Mouse (Mus musculus): Measurements from ENCODE around the gene Man1c1. TPM values are rescaled to one million over a fixed set of nuclear protein-coding genes. Genes with fewer than 3 reads are reported as not detected.

Man1c1 gene
- polyA plus RNA-seq, 1 experiment from 2014 or later: 3.8 TPM

- Histone ChIP-seq H3K4me1 (peaks cover 8% of the 10 kb centered on the region; the same call in 1 of the 2 replicates), H3K27ac (no peak overlapping the region), H3K4me3 (no peak overlapping the region), H3K9me3 (no peaks in the 10 kb centered on the region), H3K9ac (no peak overlapping the region), H3K27me3 (replicated peaks) (no peaks in the 10 kb centered on the region), H3K4me2 (no peak overlapping the region), H3K36me3 (replicated peaks) (no peaks in the 10 kb centered on the region)
- WGBS: 88% methylated on average over 4 of the region's 4 CpGs
- no peak for ATAC-seq (replicated peaks)
Measured at GRCm38 (mm10) chr4:134740186-134740585, 36.1 kb upstream of the Man1c1 start.

GRCm38 (mm10) chr4:134739530-134739929, 35.4 kb upstream of the Man1c1 start:
- 81% methylated on average over 3 of the region's 3 CpGs for WGBS
- Histone ChIP-seq H3K4me3 (no peak overlapping the region), H3K9me3 (no peaks in the 10 kb centered on the region), H3K36me3 (replicated peaks) (no peaks in the 10 kb centered on the region), H3K27ac (no peak overlapping the region), H3K9ac (no peak overlapping the region), H3K4me1 (0 out of 2 replicates have a peak, but pooled peaks cover 8% of the 10 kb centered on the region), H3K27me3 (replicated peaks) (no peaks in the 10 kb centered on the region), H3K4me2 (no peak overlapping the region)
- no peak for ATAC-seq (replicated peaks)

GRCm38 (mm10) chr4:134737365-134737910, 33.3 kb upstream of the Man1c1 start:
- Histone ChIP-seq H3K9me3 (no peaks in the 10 kb centered on the region), H3K27me3 (replicated peaks) (no peaks in the 10 kb centered on the region), H3K4me1 (0 out of 2 replicates have a peak, but pooled peaks cover 5% of the 10 kb centered on the region), H3K27ac (no peak overlapping the region), H3K9ac (no peak overlapping the region), H3K4me3 (no peak overlapping the region), H3K4me2 (no peak overlapping the region), H3K36me3 (replicated peaks) (no peaks in the 10 kb centered on the region)
- ATAC-seq (replicated peaks): 0 out of 2 replicates have a peak, but pooled peaks have one; percentile 17
- 52% methylated on average over 14 of the region's 14 CpGs for WGBS

- no peak overlapping the region for H3K4me2 ChIP-seq
- no peaks in the 10 kb centered on the region for H3K9me3 ChIP-seq
- no peak overlapping the region for H3K9ac ChIP-seq
- no peak overlapping the region for H3K27ac ChIP-seq
- no peaks in the 10 kb centered on the region for H3K27me3 ChIP-seq (replicated peaks)
- 0 out of 2 replicates have a peak, but pooled peaks cover 5% of the 10 kb centered on the region for H3K4me1 ChIP-seq
- no peak for ATAC-seq (replicated peaks)
- H3K36me3 ChIP-seq (replicated peaks): no peaks in the 10 kb centered on the region
- H3K4me3 ChIP-seq: no peak overlapping the region
- WGBS: 68% methylated on average over 7 of the region's 7 CpGs
Measured at GRCm38 (mm10) chr4:134736147-134736546, 32.1 kb upstream of the Man1c1 start.

GRCm38 (mm10) chr4:134734629-134735081, 30.6 kb upstream of the Man1c1 start:
- Histone ChIP-seq H3K9ac (no peak overlapping the region), H3K27ac (no peak overlapping the region), H3K27me3 (replicated peaks) (no peaks in the 10 kb centered on the region), H3K4me2 (no peak overlapping the region), H3K36me3 (replicated peaks) (no peaks in the 10 kb centered on the region), H3K9me3 (no peaks in the 10 kb centered on the region), H3K4me3 (no peak overlapping the region), H3K4me1 (peaks cover 13% of the 10 kb centered on the region)
- no peak for ATAC-seq (replicated peaks)
- 61% methylated on average over 9 of the region's 9 CpGs for WGBS

- ATAC-seq (replicated peaks): no peak
- no peaks in the 10 kb centered on the region for H3K27me3 ChIP-seq (replicated peaks)
- 11% methylated on average over 13 of the region's 13 CpGs for WGBS
- H3K4me1 ChIP-seq: peaks cover 14% of the 10 kb centered on the region
- H3K4me2 ChIP-seq: no peak overlapping the region
- no peak overlapping the region for H3K9ac ChIP-seq
- no peak overlapping the region for H3K4me3 ChIP-seq
- no peaks in the 10 kb centered on the region for H3K9me3 ChIP-seq
- H3K27ac ChIP-seq: no peak overlapping the region
- H3K36me3 ChIP-seq (replicated peaks): no peaks in the 10 kb centered on the region
Measured at GRCm38 (mm10) chr4:134734038-134734628, 30.0 kb upstream of the Man1c1 start.

- H3K9me3 ChIP-seq: no peaks in the 10 kb centered on the region
- no peak overlapping the region for H3K4me3 ChIP-seq
- H3K4me2 ChIP-seq: no peak overlapping the region
- H3K9ac ChIP-seq: no peak overlapping the region
- WGBS: 41% methylated on average over 9 of the region's 9 CpGs
- H3K4me1 ChIP-seq: peaks cover 14% of the 10 kb centered on the region
- no peaks in the 10 kb centered on the region for H3K36me3 ChIP-seq (replicated peaks)
- ATAC-seq (replicated peaks): no peak
- H3K27ac ChIP-seq: no peak overlapping the region
- H3K27me3 ChIP-seq (replicated peaks): no peaks in the 10 kb centered on the region
Measured at GRCm38 (mm10) chr4:134733371-134733770, 29.3 kb upstream of the Man1c1 start.

- 8% methylated on average over 8 of the region's 8 CpGs for WGBS
- no peak overlapping the region for H3K9ac ChIP-seq
- no peak for ATAC-seq (replicated peaks)
- no peaks in the 10 kb centered on the region for H3K27me3 ChIP-seq (replicated peaks)
- H3K36me3 ChIP-seq (replicated peaks): no peaks in the 10 kb centered on the region
- H3K4me2 ChIP-seq: no peak overlapping the region
- H3K4me1 ChIP-seq: peaks cover 9% of the 10 kb centered on the region
- no peak overlapping the region for H3K27ac ChIP-seq
- H3K9me3 ChIP-seq: no peaks in the 10 kb centered on the region
- H3K4me3 ChIP-seq: no peak overlapping the region
Measured at GRCm38 (mm10) chr4:134730106-134730505, 26.0 kb upstream of the Man1c1 start.

GRCm38 (mm10) chr4:134725735-134726345, 21.8 kb upstream of the Man1c1 start:
- Histone ChIP-seq H3K4me2 (no peak overlapping the region), H3K9ac (no peak overlapping the region), H3K4me1 (peaks cover 9% of the 10 kb centered on the region), H3K4me3 (no peak overlapping the region), H3K27me3 (replicated peaks) (no peaks in the 10 kb centered on the region), H3K36me3 (replicated peaks) (no peaks in the 10 kb centered on the region), H3K9me3 (no peaks in the 10 kb centered on the region), H3K27ac (no peak overlapping the region)
- 65% methylated on average over 13 of the region's 13 CpGs for WGBS
- ATAC-seq (replicated peaks): no peak

GRCm38 (mm10) chr4:134724974-134725373, 20.9 kb upstream of the Man1c1 start:
- H3K9me3 ChIP-seq: no peaks in the 10 kb centered on the region
- no peak overlapping the region for H3K4me3 ChIP-seq
- H3K27ac ChIP-seq: no peak overlapping the region
- H3K4me1 ChIP-seq: peaks cover 4% of the 10 kb centered on the region
- WGBS: 63% methylated on average over 4 of the region's 4 CpGs
- no peak overlapping the region for H3K4me2 ChIP-seq
- ATAC-seq (replicated peaks): no peak
- H3K27me3 ChIP-seq (replicated peaks): no peaks in the 10 kb centered on the region
- no peaks in the 10 kb centered on the region for H3K36me3 ChIP-seq (replicated peaks)
- no peak overlapping the region for H3K9ac ChIP-seq

GRCm38 (mm10) chr4:134723251-134723650, 19.2 kb upstream of the Man1c1 start:
- Histone ChIP-seq H3K36me3 (replicated peaks) (no peaks in the 10 kb centered on the region), H3K9me3 (no peaks in the 10 kb centered on the region), H3K4me1 (no peaks in the 10 kb centered on the region), H3K4me2 (no peak overlapping the region), H3K9ac (no peak overlapping the region), H3K4me3 (no peak overlapping the region), H3K27me3 (replicated peaks) (no peaks in the 10 kb centered on the region), H3K27ac (no peak overlapping the region)
- 64% methylated on average over 3 of the region's 3 CpGs for WGBS
- ATAC-seq (replicated peaks): no peak

- no peak overlapping the region for H3K9ac ChIP-seq
- 88% methylated on average over 6 of the region's 6 CpGs for WGBS
- H3K4me1 ChIP-seq: no peaks in the 10 kb centered on the region
- H3K36me3 ChIP-seq (replicated peaks): no peaks in the 10 kb centered on the region
- H3K27ac ChIP-seq: no peak overlapping the region
- no peaks in the 10 kb centered on the region for H3K27me3 ChIP-seq (replicated peaks)
- H3K4me2 ChIP-seq: no peak overlapping the region
- H3K9me3 ChIP-seq: no peaks in the 10 kb centered on the region
- no peak for ATAC-seq (replicated peaks)
- H3K4me3 ChIP-seq: no peak overlapping the region
Measured at GRCm38 (mm10) chr4:134721076-134721475, 17.0 kb upstream of the Man1c1 start.

- H3K9ac ChIP-seq: no peak overlapping the region
- H3K4me3 ChIP-seq: no peak overlapping the region
- H3K27me3 ChIP-seq (replicated peaks): no peaks in the 10 kb centered on the region
- H3K27ac ChIP-seq: no peak overlapping the region
- ATAC-seq (replicated peaks): no peak
- no peaks in the 10 kb centered on the region for H3K4me1 ChIP-seq
- no peak overlapping the region for H3K4me2 ChIP-seq
- H3K36me3 ChIP-seq (replicated peaks): no peaks in the 10 kb centered on the region
- 68% methylated on average over 3 of the region's 3 CpGs for WGBS
- H3K9me3 ChIP-seq: no peaks in the 10 kb centered on the region
Measured at GRCm38 (mm10) chr4:134720371-134720770, 16.3 kb upstream of the Man1c1 start.
